Mouse (Mus musculus) left cerebral cortex, postnatal 14 days (tissue): ENCODE results near the gene Dido1. TPM values are rescaled to one million over a fixed set of nuclear protein-coding genes. Genes with fewer than 3 reads are reported as not detected.

Source experiments
- DNase-seq, 2 experiments: peaks; one replicate each; pipeline ENCODE4 v3.0.0; 2021 to 2022; ENCODE audit warnings: low spot score in 2 of 2, mixed read lengths in 1 of 2
- intact Hi-C: fragments of 180-260 bp; cut with DNase I; formaldehyde crosslinking; loops from one replicate; pipeline ENCODE4 v1.15.1; 2025
- long read RNA-seq, 2 experiments: library from polyadenylated mRNA; stranded (forward); transcript quantifications; one replicate each; pipeline ENCODE4 v2.0.0; 2021
- total RNA-seq, 2 experiments: library from RNA; stranded (reverse); gene quantifications; 2 replicates each; pipeline ENCODE4 v1.2.3; 2021

The Dido1 gene
- 10 to 100 TPM; 56.6 to 57.7 TPM for total RNA-seq
- long read RNA-seq, experiment 1, full-length matches to known transcripts = 2 of 23 reads
- long read RNA-seq, experiment 1, partial matches to known transcripts = 4 of 23 reads
- long read RNA-seq, experiment 1, other reads (novel, unspliced or antisense) = 17 of 23 reads
- long read RNA-seq, experiment 2, full-length matches to known transcripts = 5 of 28 reads
- long read RNA-seq, experiment 2, partial matches to known transcripts = 4 of 28 reads
- long read RNA-seq, experiment 2, other reads (novel, unspliced or antisense) = 19 of 28 reads

DNA sequence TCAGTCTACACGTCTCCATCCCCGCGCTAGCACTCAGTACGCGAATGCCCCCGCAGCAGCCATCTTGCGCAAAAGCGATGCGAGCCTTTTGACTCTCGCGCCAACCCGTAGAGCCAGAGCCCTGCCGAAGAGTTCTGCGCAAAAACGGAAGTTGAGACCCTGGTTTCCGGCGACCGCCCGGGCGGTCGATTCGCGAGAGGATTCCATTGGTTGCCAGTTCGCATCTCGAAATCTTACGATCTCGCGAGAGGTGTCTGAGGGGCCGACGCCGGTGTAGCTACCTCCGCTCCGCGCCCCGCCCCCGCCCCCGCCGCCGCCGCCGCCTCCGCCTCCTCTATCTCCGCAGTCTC lies at the start of gene Dido1, which contains the start of gene Gid8:
Dido1 (minus strand) TSS at position 77 of the 350 bp plus-strand sequence.
Gid8 (plus strand) TSS at position 195 of the 350 bp plus-strand sequence.
- intact Hi-C loops = no loop called here
- peak; percentile 96 to 97 for DNase-seq

DNA sequence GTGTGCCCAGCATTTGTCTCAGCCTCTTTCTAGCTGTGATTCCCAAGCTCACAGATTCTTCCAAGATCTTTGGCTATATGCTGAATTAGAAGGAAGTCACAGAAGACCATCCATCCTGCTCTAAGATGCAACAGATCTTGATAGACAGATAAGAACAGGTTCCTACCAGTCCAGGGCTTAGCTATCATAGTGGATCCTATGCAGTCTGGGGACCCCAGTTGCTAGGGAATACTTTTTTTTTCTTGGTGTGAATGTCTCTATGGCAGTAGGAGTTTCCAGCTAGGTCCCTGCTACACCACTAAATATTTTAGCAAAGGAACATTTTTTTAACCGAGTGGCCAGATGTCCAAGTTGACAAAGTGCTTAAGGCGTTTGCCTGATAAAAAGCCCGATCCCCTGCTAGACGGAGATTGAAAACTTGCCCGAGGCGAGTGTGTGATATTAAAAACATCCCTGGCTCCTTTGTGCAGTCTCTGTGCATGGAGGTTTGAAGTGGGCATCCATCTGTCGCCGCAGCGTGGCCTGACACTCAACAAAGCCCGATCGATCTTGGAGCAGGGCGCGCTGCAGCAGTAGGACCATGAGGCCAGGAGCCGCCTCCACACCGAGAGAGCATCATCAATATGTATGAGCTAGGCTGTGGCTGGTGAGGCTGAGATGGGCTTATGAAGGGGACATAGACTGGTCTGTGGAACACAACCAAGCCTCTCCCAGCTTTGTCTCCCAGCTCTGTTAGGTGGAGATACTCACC lies 48.9 kb upstream of the Dido1 start:
- DNase-seq = no peak
- intact Hi-C loops = no loop called here

DNA sequence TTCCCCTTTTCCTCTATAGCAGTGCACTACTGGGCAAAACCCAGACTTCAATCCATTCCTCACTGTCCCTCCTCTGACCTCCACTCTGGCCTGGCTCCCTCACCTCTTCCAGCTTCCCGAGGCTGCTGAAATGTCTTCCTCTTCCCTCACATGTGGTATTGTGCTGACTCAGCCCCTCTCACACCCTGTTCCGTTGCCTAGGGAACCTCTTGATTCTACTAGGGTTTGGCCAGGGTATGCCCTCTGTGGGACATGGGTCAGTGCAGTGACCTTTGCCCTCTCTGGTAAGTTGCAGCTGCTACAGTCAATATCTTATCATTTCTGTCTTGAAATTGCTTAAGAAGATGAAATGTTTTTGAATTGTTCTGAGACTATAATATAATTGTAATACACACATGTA lies 47.0 kb upstream of the Dido1 start:
- intact Hi-C loops = no loop called here

DNA sequence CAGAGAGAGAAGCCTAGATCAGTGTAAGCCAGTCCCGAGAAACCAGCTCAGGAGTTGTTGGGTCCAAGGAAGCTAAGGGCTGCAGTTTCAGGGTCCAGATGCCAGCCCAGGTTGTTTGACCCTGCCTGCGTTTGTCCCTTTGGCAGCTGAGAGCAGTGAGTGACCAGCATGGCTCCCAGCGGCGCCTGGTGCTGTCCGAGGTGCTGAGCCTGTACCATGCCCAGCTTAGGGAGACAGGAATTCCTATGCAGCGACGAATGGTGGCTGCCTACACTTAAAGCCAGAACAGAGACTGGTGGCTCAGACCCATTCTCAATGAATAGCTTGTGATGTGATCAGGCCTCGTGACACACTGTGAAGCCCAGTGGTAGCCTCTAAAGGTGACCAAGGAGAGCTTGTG lies 46.1 kb upstream of the Dido1 start:
- DNase-seq = no peak
- intact Hi-C loops = no loop called here

More for the DNA sequence above, 47.0 kb upstream of the Dido1 start:
- no peak for DNase-seq

DNA sequence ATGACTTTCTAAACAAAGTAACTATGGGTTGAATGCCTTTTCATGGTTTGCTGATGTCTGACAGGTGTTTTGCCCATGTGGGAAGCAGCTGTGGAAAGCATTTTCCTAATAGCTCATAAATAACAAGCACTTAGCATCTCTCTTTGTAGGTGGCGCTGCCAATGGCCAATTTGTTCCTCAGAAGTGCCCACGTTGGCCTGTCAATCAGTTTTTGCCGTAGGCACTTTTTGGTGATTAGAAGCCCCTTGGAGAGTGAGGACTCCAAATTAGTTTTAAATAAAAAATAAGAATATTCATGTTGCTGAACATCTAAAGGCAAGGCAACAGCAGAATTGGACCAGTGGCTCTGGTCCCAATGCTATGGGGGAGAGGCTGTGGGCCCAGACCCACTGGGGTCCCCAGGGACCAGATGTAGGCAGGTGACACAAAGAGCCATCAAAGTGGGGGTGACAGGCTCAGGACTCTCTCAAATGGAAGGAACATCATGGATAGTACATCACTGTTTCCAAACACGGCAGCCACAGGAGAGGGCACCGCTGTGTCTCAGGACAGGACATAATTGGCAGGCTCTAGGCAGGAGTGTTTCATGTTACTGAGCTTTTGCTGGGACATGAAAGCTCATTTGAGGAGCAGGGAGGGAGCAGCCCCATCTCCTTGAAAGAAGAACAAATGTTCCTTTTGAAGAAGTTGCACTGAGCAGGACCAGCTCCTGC lies 45.3 kb upstream of the Dido1 start:
- DNase-seq = no peak
- intact Hi-C loops = no loop called here

DNA sequence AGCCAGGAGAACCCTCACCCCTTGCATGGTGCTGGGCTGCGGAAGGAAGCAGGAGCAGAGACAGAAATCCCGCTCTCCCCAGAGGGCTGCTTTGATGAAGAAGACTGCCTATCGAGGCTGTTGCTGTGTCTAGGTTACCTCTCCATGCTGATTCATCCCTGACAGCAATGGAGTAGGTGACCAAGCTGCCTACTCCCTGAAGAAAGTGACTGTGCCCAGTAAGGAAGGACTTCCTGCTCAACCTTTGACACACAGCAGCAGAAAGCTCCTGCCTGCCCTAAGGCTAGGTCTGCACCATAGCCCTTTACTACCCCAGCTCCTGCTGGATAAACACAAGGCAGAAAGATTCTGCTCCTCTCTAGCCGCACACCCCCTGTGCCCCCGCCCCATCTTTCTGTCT lies 39.1 kb upstream of the Dido1 start:
- DNase-seq = no peak
- intact Hi-C loops = loop anchor here (5.0 to 10.0 kb wide), 2 partner anchors 167 to 274 kb away; partner anchors contain the start of gene Mrgbp

DNA sequence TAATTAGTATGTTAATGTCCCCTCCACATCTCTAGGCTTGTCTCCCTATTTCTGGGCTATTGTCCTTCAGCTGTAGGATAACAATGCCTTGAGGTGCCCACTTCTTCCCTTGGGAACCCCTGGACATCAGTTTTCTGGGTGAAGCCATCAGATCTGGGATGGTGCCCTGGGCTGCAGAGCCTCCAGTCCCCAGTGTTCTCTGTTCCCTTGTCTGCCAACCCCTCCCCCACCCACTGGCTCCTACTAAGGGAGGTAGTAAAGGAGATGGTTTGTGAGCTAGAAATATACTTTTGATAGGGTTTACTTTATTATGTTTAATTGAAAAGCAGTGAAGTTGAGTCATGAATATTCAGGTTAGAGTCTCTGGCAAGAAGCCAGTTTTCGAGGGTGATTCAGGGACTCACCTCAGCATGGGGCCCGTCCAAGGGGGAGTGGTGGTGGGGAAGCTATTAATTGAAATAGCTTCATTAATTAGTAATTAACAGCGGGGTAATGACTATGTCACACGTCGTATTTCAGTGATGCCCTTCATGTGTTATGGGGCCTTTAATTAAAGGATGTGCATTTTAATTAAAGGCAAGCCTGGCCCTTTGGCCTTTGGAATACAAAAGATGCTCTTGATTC lies 36.9 kb upstream of the Dido1 start:
- DNase-seq = no peak
- intact Hi-C loops = loop anchor here (5.0 to 10.0 kb wide), 2 partner anchors 164 to 272 kb away; partner anchors contain the start of gene Mrgbp

DNA sequence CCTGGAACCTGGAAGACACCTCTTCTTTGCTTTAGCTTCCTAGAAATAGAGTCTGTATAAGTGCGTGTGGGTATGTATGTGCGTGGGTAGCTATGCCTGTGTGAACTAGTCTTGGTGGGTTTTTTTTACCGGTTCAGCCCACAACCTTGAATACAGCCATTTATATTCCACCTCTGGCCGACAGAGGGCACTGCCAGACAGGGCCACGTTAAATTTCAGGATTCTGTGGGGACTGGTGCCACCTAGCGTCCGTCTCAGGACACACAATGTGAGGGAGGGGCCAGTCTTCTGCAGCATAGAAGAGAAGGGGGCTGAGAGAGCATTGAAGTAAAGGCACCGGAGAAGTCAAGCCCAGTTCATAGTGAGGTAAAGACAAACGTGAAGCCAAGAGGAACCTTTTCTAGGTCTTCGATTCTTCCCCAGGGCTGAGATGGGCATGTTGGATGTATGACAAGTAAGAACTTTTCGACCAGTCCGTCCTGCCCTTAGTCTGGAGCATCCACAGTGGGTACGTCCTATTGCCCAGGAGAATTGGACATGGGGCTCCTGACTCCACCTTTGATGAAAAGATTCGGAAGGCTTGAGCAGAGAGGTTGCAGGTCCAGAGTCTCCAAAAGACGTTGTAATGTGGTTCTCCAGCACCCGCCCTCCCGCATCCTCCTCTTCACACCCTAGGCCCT lies 35.6 kb upstream of the Dido1 start:
- peak; percentile 92 for DNase-seq
- intact Hi-C loops = loop anchor here (2.0 to 10.0 kb wide), 3 partner anchors 33 to 271 kb away; partner anchors contain the start of gene Mrgbp

DNA sequence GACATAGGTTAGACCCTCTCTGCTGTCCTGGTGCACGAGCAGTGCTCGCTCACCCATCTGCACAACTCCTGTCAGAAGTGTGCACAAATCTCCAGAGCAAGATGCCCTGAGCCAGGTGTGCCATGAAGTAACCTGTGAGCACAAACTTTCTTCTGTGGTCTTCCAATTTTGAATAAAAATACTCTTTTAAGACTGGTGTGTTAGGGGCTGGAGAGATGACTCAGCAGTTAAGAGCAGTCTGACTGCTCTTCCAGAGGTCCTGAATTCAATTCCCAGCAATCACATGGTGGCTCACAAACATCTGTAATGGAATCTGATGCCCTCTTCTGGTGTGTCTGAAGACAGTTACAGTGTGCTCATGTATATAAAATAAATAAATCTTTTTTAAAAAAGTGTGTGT lies 33.5 kb upstream of the Dido1 start:
- no peak for DNase-seq
- intact Hi-C loops = loop anchor here (10.0 kb wide), 1 partner anchor 269 kb away; no protein-coding TSS in a partner anchor

DNA sequence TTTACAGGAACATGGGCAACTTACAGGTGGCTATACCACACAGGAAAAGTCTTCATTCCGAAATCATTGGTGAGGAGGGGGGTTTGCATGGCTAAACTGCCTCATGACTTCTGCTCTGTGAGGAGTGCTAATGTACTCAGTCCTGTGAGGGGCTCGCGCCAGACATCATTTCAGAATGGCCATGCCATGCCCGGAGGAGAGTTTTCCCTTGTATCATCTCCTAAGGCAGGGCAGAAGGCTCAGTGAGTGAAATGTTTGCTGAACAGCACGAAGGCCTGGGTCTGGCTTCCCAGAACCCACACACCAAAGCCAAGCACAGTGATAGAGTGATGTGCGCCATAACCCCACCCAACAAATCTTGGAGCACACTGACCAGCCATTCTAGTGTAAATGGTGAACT lies 33.0 kb upstream of the Dido1 start:
- DNase-seq = no peak
- intact Hi-C loops = loop anchor here (10.0 kb wide), 1 partner anchor 268 kb away; no protein-coding TSS in a partner anchor

DNA sequence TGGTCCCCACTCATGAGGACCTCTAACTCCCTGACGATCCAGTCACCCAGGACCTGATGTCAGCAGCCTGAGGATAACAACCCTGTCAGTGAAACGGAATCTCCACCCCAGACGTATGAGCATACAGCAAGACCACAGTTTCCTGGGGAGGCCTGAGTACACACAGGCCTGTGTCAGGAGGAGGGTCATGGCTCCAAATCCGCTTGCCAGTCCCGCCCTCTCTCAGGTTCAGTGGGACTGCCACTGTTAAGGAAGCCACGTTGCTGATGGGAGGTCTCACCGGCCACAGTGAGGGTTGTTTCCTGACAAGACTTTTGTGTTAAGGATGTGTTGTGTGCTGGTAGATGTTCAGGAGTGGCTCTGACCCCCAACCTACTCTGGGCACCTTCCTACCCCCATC lies 31.6 kb upstream of the Dido1 start:
- DNase-seq = no peak
- intact Hi-C loops = loop anchor here (10.0 kb wide), 1 partner anchor 267 kb away; no protein-coding TSS in a partner anchor

DNA sequence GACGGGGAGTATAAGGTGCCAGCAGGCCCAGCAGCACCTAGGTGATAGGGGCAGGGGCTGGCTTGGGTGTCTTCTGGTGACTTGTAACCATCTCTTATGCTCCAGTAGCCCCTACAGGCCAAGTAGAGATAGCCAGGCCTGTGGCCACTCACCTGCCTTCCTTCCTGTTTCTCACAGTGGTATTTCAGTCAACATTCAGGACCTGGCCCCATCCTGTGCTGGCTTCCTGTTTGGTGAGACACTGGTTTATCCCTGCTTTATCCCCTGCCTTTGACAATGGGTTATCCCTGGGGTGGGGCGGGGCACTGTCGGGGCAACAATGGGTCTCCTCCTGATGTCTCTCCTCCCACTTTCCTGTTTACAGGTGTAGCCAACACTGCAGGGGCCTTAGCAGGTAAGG lies 30.6 kb upstream of the Dido1 start:
- intact Hi-C loops = loop anchor here (10.0 kb wide), 1 partner anchor 266 kb away; no protein-coding TSS in a partner anchor
- no peak for DNase-seq

DNA sequence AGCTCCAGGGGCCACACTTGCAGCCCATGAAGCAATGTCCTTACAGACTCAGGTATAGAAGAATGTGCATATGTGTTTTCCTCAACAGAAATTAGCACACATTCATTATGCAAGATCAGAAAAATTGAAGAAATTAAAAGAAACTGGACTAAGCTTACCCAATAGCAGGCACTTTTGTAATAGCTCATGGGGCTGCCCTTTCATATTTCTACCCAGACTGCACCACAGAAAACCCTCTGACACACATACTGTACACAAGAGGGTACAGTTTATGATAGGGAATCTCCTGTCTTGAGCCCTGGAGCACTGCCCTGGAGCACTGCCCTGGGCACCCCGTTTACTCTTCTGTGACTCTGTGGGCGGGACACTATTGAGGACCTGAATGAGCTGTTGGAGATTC lies 28.2 kb upstream of the Dido1 start:
- intact Hi-C loops = no loop called here
- DNase-seq = no peak

DNA sequence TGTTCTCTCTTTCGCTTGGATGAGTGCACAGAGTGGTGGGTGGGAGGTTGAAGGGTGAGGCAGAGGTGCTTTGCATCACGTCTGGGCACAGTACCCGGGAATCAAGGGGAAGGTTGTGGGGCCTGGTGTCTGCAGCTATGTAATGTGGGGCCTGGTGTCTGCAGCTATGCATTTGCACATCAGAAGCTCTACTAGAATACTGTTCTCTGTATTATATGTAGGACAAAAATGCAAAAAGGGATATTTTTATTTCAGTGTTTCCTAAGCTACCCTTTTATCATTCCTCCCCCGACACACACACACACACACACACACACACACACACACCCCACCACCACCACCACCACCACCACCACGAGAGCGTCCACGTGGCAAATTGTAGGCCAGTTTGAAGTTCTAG lies 25.4 kb upstream of the Dido1 start:
- intact Hi-C loops = no loop called here
- peak in 1 of 2 experiments; percentile 62 for DNase-seq

DNA sequence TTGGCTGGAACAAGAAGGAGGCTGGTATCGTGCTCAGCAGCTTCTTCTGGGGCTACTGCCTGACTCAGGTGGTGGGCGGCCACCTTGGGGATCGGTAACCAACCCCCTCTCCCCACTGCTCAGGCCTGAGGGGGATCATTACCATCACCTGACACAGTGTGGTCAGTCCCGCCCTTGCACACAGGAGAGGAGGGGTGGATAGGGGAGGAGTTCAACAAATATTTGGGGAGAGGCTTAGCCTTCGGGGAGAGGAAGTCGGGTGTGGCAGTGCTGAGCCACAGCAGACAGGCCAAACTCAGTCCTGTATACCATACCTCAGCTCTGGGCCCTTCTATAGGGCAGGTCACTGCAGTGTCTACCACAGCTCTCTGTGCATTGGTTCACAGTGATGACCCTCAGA lies 22.2 kb upstream of the Dido1 start:
- intact Hi-C loops = no loop called here
- DNase-seq = no peak

DNA sequence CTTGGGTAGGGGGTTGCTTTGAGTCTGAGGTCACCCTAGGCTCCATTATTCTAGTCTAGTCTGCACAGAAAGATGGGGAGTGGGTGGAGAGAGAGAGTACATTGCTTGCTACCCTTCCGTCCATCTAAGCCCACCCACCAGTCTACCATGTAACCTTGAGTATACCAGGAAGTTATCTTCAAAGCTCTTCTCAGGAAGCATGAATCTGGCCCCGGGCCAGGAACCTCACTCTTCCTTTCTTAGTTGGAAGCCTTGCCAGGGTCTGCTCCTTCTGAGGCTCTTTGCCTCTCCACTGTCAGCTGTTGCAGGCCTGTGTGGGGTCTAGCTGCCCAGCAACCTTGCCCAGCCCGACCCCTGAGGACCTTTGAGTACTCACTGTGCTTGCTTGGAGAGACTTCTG lies 21.2 kb upstream of the Dido1 start:
- no peak for DNase-seq
- intact Hi-C loops = no loop called here

DNA sequence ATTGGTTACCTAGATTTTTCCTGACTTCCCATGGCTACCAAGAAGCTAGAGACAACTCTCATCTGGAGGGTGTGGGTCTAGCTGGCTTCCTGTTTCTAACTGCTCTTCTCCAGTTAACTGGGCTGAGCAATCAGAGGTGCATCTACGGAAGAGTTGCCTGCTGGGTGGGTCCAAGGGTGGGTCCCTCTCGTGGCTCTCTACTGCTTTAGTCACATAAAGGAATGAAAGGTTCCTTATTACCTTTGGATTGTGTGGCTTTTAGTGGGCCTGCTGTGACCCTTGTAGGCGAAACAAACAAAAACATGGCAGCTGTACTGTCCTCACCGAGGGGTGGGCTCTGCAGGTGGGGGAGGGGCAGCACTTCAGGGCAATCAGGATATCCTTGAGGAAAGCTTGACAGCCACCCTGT lies 17.8 kb upstream of the Dido1 start:
- intact Hi-C loops = no loop called here
- DNase-seq = no peak

DNA sequence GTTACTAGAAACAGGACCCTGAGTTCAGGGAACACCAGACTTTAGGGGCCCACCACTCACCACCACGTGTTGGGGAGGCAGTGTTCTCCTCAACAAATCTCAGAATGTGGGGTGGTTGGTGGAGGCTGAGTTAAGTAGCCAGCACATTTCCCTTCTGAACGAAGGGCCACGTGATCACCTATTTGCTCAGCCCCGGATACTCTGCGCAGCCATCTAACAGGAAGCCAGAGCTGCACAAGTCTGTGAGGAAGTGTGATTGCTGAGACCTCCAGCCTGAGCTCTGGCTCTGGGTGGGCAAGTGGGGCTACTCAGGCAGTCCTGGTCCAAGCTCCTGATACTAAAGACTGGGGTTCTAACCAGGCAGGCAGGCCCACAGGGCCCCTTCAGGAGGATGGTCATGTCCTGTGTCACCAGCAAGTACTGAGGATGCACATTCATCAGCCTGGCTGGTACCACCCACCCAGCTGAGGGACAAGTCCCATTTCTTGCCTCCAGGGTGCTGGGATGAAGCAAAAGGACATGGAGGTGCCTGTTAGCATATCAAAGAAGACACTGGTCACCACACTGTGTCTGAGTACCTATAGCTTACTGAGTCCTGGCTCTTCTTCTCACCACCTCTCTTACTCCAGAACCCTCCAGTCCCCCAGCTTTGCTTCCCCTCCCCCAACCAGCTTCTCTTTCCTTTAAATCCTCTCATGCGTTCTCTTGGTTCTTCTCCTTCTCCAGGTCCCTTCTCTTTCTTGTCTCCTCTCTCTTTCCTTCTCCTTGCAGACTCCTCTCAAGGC lies 17.1 kb upstream of the Dido1 start:
- intact Hi-C loops = no loop called here
- no peak for DNase-seq
